Mouse (Mus musculus) bone marrow, adult 2 months (tissue): ENCODE data around the gene Kat2b.

Experiments
- CTCF ChIP-seq: fragments of 200-500 bp; IDR thresholded peaks from 2 replicates; pipeline ENCODE4 v1.5.1; 2011; ENCODE audit warnings: low read length, control low read depth; ENCODE audit not compliant: control insufficient read depth, insufficient read depth
- POLR2A ChIP-seq: fragments of 200-500 bp; IDR thresholded peaks from 2 replicates; pipeline ENCODE4 v1.6.1; 2011; ENCODE audit warnings: low read depth, mild to moderate bottlenecking, control low read depth, low read length, borderline replicate concordance; ENCODE audit not compliant: control insufficient read depth

DNA sequence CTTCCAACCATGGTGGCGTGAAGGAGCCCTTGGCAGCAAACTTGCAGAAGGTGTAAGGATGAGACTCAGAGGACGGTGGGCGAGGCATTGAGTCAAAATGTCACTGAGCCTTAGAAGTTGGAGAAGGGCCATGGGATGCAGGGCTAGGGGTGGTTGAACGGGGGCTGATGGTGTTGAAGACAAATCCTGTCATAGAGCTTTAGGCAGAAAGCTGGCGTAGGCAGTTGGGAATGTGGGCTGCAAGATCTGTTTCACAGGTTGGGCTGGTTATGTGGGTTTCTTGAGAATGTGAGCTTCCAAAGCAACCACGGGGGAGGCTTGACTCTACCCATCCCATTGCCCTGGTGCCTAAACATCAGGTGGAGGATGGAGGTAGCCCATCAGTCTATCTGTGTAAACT is 23.4 kb downstream of the Kat2b start:
- no peak for TF ChIP-seq CTCF
- no peak for TF ChIP-seq POLR2A
